Mouse (Mus musculus): ENCODE data around the gene Ehd1.

GRCm38 (mm10) chr19:6336920-6337319 lies 60.4 kb downstream of the Ehd1 start:
- TF ChIP-seq MAFK (IDR thresholded peaks at IDR 0.05; ENCODE audit: insufficient read depth, low read depth, low read length) (no peak), ZNF384 (IDR thresholded peaks at IDR 0.05; ENCODE audit: low read depth, low read length) (no peak), CHD2 (IDR thresholded peaks at IDR 0.05; ENCODE audit: low read depth, low read length) (no peak), HCFC1 (IDR thresholded peaks at IDR 0.05; ENCODE audit: borderline replicate concordance, insufficient read depth, low read length) (no peak)
